Mouse (Mus musculus): ENCODE data around the gene Cog5. TPM values are rescaled to one million over a fixed set of nuclear protein-coding genes. Genes with fewer than 3 reads are reported as not detected.

Gene Cog5
- polyA plus RNA-seq, 1 experiment from 2014 or later = 24.6 TPM

- H3K27me3 ChIP-seq (ENCODE audit: low read depth, poor library complexity, severe bottlenecking) = no peaks in the 10 kb centered on the region
- 85% methylated on average over 6 of the region's 6 CpGs for WGBS
- no peaks in the 10 kb centered on the region for H3K4me1 ChIP-seq
- no peak overlapping the region for H3K27ac ChIP-seq (replicated peaks)
- H3K9me3 ChIP-seq (replicated peaks) = no peaks in the 10 kb centered on the region
- DNase-seq (ENCODE audit: low spot score) = no peak
- no peaks in the 10 kb centered on the region for H3K36me3 ChIP-seq
- no peak overlapping the region for H3K4me3 ChIP-seq
These were observed 258.4 kb downstream of the Cog5 start for GRCm38 (mm10) chr12:31912966-31913551.

DNA sequence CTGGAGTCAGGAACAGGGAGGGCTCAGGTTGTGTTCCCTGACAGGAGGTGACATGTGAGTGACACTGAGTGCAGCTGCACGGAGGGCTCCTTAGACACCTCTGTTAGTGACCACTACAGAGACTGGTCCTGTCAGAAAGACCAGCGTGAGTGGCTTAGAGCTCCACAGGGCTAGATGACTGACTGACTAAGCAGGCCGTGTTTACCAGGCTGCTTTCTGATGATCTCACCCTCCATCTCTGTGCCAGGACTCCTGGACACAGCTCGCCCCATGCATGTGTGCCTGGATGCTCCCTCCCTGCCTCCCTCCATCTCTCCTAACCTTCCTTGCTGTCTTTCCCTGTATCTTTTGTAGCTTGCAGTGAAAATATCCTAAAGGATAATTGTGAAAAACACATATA is 258.9 kb downstream of the Cog5 start:
- Histone ChIP-seq H3K4me1 (no peaks in the 10 kb centered on the region), H3K9me3 (replicated peaks) (no peaks in the 10 kb centered on the region), H3K27ac (replicated peaks) (no peak overlapping the region), H3K27me3 (ENCODE audit: low read depth, poor library complexity, severe bottlenecking) (no peaks in the 10 kb centered on the region), H3K36me3 (no peaks in the 10 kb centered on the region), H3K4me3 (no peak overlapping the region)
- no peak for DNase-seq (ENCODE audit: low spot score)
- WGBS = 89% methylated on average over 4 of the region's 4 CpGs

- WGBS = 90% methylated on average over 5 of the region's 5 CpGs
- H3K27ac ChIP-seq (replicated peaks) = no peak overlapping the region
- no peaks in the 10 kb centered on the region for H3K36me3 ChIP-seq
These were observed 262.0 kb downstream of the Cog5 start for GRCm38 (mm10) chr12:31916691-31917090.

DNA sequence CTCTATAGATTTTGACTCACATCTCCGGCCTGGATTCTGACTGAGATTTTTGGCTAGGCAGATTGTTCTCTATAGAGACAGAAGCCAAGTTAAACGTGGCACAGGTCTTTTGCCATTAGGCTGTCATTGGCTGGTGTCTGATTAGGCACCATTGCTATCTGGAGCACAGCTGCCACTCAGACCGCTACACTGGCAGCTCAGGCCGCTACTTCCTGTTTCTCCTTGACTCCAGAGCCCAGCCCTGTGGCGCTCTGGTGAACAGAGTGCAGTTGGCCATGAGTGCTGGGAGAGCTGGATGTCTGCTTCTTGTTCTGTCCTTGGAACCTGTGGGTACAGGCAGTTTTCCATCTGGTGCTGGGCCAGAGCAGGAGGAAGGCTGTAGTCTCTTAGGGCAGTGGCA is 262.6 kb downstream of the Cog5 start:
- no peak overlapping the region for H3K27ac ChIP-seq (replicated peaks)
- DNase-seq (ENCODE audit: low spot score) = no peak
- WGBS = 91% methylated on average over 5 of the region's 5 CpGs
- no peaks in the 10 kb centered on the region for H3K4me1 ChIP-seq
- peaks cover 1% of the 10 kb centered on the region; the same call in 1 of the 2 replicates for H3K36me3 ChIP-seq
- no peak overlapping the region for H3K4me3 ChIP-seq
- no peaks in the 10 kb centered on the region for H3K9me3 ChIP-seq (replicated peaks)
- H3K27me3 ChIP-seq (ENCODE audit: low read depth, poor library complexity, severe bottlenecking) = no peaks in the 10 kb centered on the region

More at GRCm38 (mm10) chr12:31916691-31917090, 262.0 kb downstream of the Cog5 start:
- no peaks in the 10 kb centered on the region for H3K27me3 ChIP-seq (ENCODE audit: low read depth, poor library complexity, severe bottlenecking)
- DNase-seq (ENCODE audit: low spot score) = no peak
- H3K4me3 ChIP-seq = no peak overlapping the region
- no peaks in the 10 kb centered on the region for H3K9me3 ChIP-seq (replicated peaks)
- no peaks in the 10 kb centered on the region for H3K4me1 ChIP-seq

GRCm38 (mm10) chr12:31920464-31921405 is 266.1 kb downstream of the Cog5 start:
- no peak for DNase-seq (ENCODE audit: low spot score)
- Histone ChIP-seq H3K9me3 (replicated peaks) (no peaks in the 10 kb centered on the region), H3K27me3 (ENCODE audit: low read depth, poor library complexity, severe bottlenecking) (no peaks in the 10 kb centered on the region), H3K36me3 (peaks cover 23% of the 10 kb centered on the region), H3K4me3 (no peak overlapping the region), H3K27ac (replicated peaks) (no peak overlapping the region), H3K4me1 (no peaks in the 10 kb centered on the region)
- 86% methylated on average over 18 of the region's 18 CpGs for WGBS

- H3K9me3 ChIP-seq (replicated peaks) = no peaks in the 10 kb centered on the region
- H3K36me3 ChIP-seq = peaks cover 57% of the 10 kb centered on the region
- WGBS = 89% methylated on average over 3 of the region's 3 CpGs
- H3K27me3 ChIP-seq (ENCODE audit: low read depth, poor library complexity, severe bottlenecking) = no peaks in the 10 kb centered on the region
- no peak for DNase-seq (ENCODE audit: low spot score)
- no peak overlapping the region for H3K4me3 ChIP-seq
- no peak overlapping the region for H3K27ac ChIP-seq (replicated peaks)
- no peaks in the 10 kb centered on the region for H3K4me1 ChIP-seq
These were observed 269.5 kb downstream of the Cog5 start for GRCm38 (mm10) chr12:31924135-31924534.

GRCm38 (mm10) chr12:31925343-31925742 is 270.7 kb downstream of the Cog5 start:
- H3K4me1 ChIP-seq = no peaks in the 10 kb centered on the region
- no peaks in the 10 kb centered on the region for H3K27me3 ChIP-seq (ENCODE audit: low read depth, poor library complexity, severe bottlenecking)
- no peak overlapping the region for H3K4me3 ChIP-seq
- no peak for DNase-seq (ENCODE audit: low spot score)
- no peaks in the 10 kb centered on the region for H3K9me3 ChIP-seq (replicated peaks)
- 91% methylated on average over 6 of the region's 6 CpGs for WGBS
- peaks cover 68% of the 10 kb centered on the region for H3K36me3 ChIP-seq
- H3K27ac ChIP-seq (replicated peaks) = no peak overlapping the region

GRCm38 (mm10) chr12:31926661-31927061 is 272.0 kb downstream of the Cog5 start:
- WGBS = 60% methylated on average over 4 of the region's 4 CpGs
- H3K4me1 ChIP-seq = no peaks in the 10 kb centered on the region
- H3K9me3 ChIP-seq (replicated peaks) = no peaks in the 10 kb centered on the region
- no peak overlapping the region for H3K27ac ChIP-seq (replicated peaks)
- H3K4me3 ChIP-seq = no peak overlapping the region
- no peaks in the 10 kb centered on the region for H3K27me3 ChIP-seq (ENCODE audit: low read depth, poor library complexity, severe bottlenecking)
- peaks cover 81% of the 10 kb centered on the region for H3K36me3 ChIP-seq
- DNase-seq (ENCODE audit: low spot score) = peak; percentile 64

DNA sequence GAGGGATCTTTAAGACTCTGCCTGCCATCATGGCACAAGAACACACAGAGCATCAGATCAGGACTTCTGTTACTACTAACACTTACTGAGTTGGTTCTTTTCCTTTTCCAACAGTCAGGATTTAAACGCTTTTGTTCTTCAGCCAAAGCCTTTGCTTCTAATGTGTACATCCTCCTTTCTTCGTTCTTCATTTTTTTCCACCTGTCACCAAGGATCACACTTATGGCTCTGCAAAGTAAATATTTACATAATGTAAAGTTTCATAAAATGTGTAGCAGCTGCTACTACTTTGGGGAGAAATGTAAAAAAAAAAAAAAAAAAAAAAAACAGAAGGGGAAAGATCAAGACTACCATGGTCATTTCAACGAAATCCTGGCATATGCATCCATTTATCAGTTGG is 273.8 kb downstream of the Cog5 start:
- no peak overlapping the region for H3K4me3 ChIP-seq
- DNase-seq (ENCODE audit: low spot score) = no peak
- H3K27ac ChIP-seq (replicated peaks) = no peak overlapping the region
- no peaks in the 10 kb centered on the region for H3K4me1 ChIP-seq
- 93% methylated on average over 3 of the region's 3 CpGs for WGBS
- no peaks in the 10 kb centered on the region for H3K27me3 ChIP-seq (ENCODE audit: low read depth, poor library complexity, severe bottlenecking)
- H3K9me3 ChIP-seq (replicated peaks) = no peaks in the 10 kb centered on the region
- peaks cover 93% of the 10 kb centered on the region for H3K36me3 ChIP-seq

DNA sequence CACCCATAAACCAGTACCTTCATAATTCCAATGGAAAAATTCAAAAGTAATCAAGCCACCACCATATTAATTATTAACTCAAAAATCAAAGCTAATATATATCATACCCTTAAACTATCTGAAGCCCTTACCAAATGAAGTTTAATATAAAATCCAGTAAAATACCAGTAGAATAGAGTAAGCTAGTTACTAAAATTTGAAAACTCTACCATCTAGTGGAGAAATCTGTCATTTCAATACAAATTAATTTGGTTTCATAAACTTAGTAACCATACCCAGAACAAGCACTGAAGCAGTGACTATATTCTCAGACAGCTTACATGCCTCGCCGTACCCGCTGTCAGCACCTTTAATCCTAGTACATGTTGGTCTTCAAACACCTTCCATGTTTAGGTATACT is 277.1 kb downstream of the Cog5 start:
- DNase-seq (ENCODE audit: low spot score) = no peak
- 96% methylated on average over 3 of the region's 3 CpGs for WGBS
- Histone ChIP-seq H3K27me3 (ENCODE audit: low read depth, poor library complexity, severe bottlenecking) (no peaks in the 10 kb centered on the region), H3K27ac (replicated peaks) (no peak overlapping the region), H3K36me3 (peaks cover 96% of the 10 kb centered on the region), H3K4me3 (no peak overlapping the region), H3K4me1 (no peaks in the 10 kb centered on the region), H3K9me3 (replicated peaks) (no peaks in the 10 kb centered on the region)

GRCm38 (mm10) chr12:31936657-31937300 is 282.1 kb downstream of the Cog5 start:
- H3K27me3 ChIP-seq (ENCODE audit: low read depth, poor library complexity, severe bottlenecking) = no peaks in the 10 kb centered on the region
- peaks cover 96% of the 10 kb centered on the region for H3K36me3 ChIP-seq
- no peaks in the 10 kb centered on the region for H3K9me3 ChIP-seq (replicated peaks)
- H3K4me1 ChIP-seq = no peaks in the 10 kb centered on the region
- WGBS = 46% methylated on average over 6 of the region's 6 CpGs
- no peak overlapping the region for H3K27ac ChIP-seq (replicated peaks)
- no peak overlapping the region for H3K4me3 ChIP-seq
- DNase-seq (ENCODE audit: low spot score) = no peak

DNA sequence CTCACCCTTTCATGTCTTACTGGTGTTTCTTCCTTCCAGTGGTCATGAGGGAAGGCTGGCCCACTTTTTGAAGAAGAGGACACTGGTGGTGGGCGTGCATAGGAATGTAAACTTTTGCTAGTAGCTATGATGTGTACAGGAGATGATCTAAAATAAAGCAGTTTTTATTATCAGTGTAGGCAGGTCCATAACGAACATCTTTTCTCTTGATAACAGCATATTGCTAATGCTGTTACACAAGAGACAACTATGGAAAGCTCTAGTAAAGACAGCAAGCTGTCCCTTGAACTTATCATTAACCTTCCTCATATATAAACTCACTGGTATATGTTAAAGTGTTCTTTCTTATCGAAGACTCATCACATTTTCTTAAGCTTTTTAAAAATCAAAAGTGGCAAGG is 282.9 kb downstream of the Cog5 start:
- no peak overlapping the region for H3K27ac ChIP-seq (replicated peaks)
- 94% methylated on average over 3 of the region's 3 CpGs for WGBS
- H3K27me3 ChIP-seq (ENCODE audit: low read depth, poor library complexity, severe bottlenecking) = no peaks in the 10 kb centered on the region
- H3K4me1 ChIP-seq = no peaks in the 10 kb centered on the region
- H3K4me3 ChIP-seq = no peak overlapping the region
- H3K9me3 ChIP-seq (replicated peaks) = no peaks in the 10 kb centered on the region
- DNase-seq (ENCODE audit: low spot score) = no peak
- H3K36me3 ChIP-seq = peaks cover 96% of the 10 kb centered on the region
